Comparison of ENCODE assay signal across 9 mouse cellular contexts in the genomic region with DNA sequence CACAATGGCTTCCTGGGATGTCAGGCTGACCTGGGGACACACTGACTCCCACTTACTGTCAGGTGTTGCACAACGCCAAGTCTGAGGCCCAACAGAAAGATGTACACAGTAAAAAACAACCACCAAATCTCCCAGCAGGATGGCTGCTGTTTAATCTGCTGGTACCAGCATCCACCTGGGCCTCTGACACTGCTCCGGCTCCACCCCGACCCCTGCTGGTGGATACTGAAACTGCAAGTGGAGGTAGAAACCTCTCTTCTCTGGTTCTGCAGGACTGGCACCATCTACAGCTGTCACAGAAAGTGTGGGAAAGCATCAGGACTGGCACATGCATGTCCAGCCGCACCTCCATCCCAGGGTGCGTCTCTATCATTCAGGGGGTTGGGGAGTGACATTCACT. TPM values are rescaled to one million over a fixed set of nuclear protein-coding genes. Genes with fewer than 3 reads are reported as not detected.
DNase-seq lines count a peak whose midpoint lies in the region; ATAC-seq and TF ChIP-seq lines count a peak whose summit lies in the region.
"Had no signal": no experiment of that assay in that cellular context is flagged by ENCODE, and none has a peak within 500 bp of the region (broad histone marks: within the 10 kb centered on the region; RNA-seq: fewer than 3 reads in every experiment).

No protein-coding gene starts in this region.

- H3K36me3 ChIP-seq in forebrain, embryonic 14.5 days (ENCODE audit: control insufficient read depth, insufficient read depth, low read length), result no peaks in the 10 kb centered on the region; the same call in 1 of the 2 replicates
- peaks cover 15% of the 10 kb centered on the region for H3K36me3 ChIP-seq in hindbrain, embryonic 16.5 days (ENCODE audit: control insufficient read depth, insufficient read depth, low read length)
- H3K36me3 ChIP-seq in midbrain, embryonic 12.5 days, result no peaks in the 10 kb centered on the region

- no peak overlapping the region for H3K27ac ChIP-seq in forebrain, embryonic 14.5 days (ENCODE audit: low read depth, low read length)
- H3K27ac ChIP-seq in hindbrain, embryonic 16.5 days (ENCODE audit: low read depth, low read length), result no peak overlapping the region
- no peak overlapping the region; the same call in 1 of the 2 replicates for H3K27ac ChIP-seq in midbrain, embryonic 12.5 days (replicated peaks)
- H3K27ac ChIP-seq: limb, embryonic 13.5 days had no signal

- no peak overlapping the region for H3K4me3 ChIP-seq in forebrain, embryonic 14.5 days (ENCODE audit: low read depth, low read length)
- H3K4me3 ChIP-seq in hindbrain, embryonic 16.5 days (ENCODE audit: low read length), result no peak overlapping the region
- H3K4me3 ChIP-seq in midbrain, embryonic 12.5 days, result no peak overlapping the region
- H3K4me3 ChIP-seq: limb, embryonic 13.5 days had no signal

- peak; percentile 28 for ATAC-seq in Patski
- ATAC-seq in forebrain, embryonic 14.5 days, result peak; percentile 45
- ATAC-seq in hindbrain, embryonic 16.5 days, result peak; percentile 29; the same call in 1 of the 2 replicates
- ATAC-seq in midbrain, embryonic 12.5 days (ENCODE audit: low FRiP score, low read depth), result peak; percentile 44; the same call in 1 of the 2 replicates

- no peak overlapping the region for H3K9ac ChIP-seq in forebrain, embryonic 14.5 days (ENCODE audit: low read length)
- no peak overlapping the region for H3K9ac ChIP-seq in hindbrain, embryonic 16.5 days (ENCODE audit: low read depth, low read length)
- H3K9ac ChIP-seq in midbrain, embryonic 12.5 days (replicated peaks), result no peak overlapping the region
- H3K9ac ChIP-seq: limb, embryonic 13.5 days had no signal

- no peaks in the 10 kb centered on the region for H3K27me3 ChIP-seq in Patski
- H3K27me3 ChIP-seq in forebrain, embryonic 14.5 days (replicated peaks; ENCODE audit: control insufficient read depth, insufficient read depth, low read length), result no peaks in the 10 kb centered on the region
- H3K27me3 ChIP-seq in hindbrain, embryonic 16.5 days (replicated peaks; ENCODE audit: control insufficient read depth, insufficient read depth, low read length), result no peaks in the 10 kb centered on the region
- no peaks in the 10 kb centered on the region for H3K27me3 ChIP-seq in midbrain, embryonic 12.5 days
- H3K27me3 ChIP-seq: limb, embryonic 13.5 days had no signal

- no peak for DNase-seq in Patski (ENCODE audit: low read depth, low spot score)
- peak; percentile 69 for DNase-seq in c-Kit-positive CD71-positive TER-119-positive erythroid progenitor cells, embryonic 14.5 days (ENCODE audit: low spot score)
- DNase-seq in forebrain, embryonic 14.5 days (ENCODE audit: low spot score), result peak; percentile 72
- peak; percentile 60 to 89 for DNase-seq in left cerebral cortex, adult 8-10 months (ENCODE audit: low spot score in 2 of 2)
- DNase-seq in right cerebral cortex, postnatal 4 days, result peak; percentile 89
- DNase-seq in urinary bladder, postnatal 4 days (ENCODE audit: low spot score in 2 of 2), result peak; percentile 63 to 87

- CTCF ChIA-PET in Patski (lab: Charles Lee), result interaction anchor here (0.6 to 3.3 kb wide), 12 partner anchors 9 to 204 kb away, joined by 3 to 12 read pairs (median 3); partner anchors contain the start of gene Rrp1

- TF ChIP-seq CTCF in Patski (IDR thresholded peaks at IDR 0.05), result no peak

- H3K9me3 ChIP-seq in forebrain, embryonic 14.5 days (replicated peaks; ENCODE audit: control insufficient read depth, low read length), result no peaks in the 10 kb centered on the region
- no peaks in the 10 kb centered on the region for H3K9me3 ChIP-seq in hindbrain, embryonic 16.5 days (ENCODE audit: control insufficient read depth, low read length)
- no peaks in the 10 kb centered on the region for H3K9me3 ChIP-seq in midbrain, embryonic 12.5 days
- H3K9me3 ChIP-seq: limb, embryonic 13.5 days had no signal

- POLR2A ChIA-PET in Patski (lab: Charles Lee), result interaction anchor here (1.0 kb wide), 1 partner anchor 12 kb away, joined by 3 read pairs; no protein-coding TSS in a partner anchor

- WGBS in forebrain, embryonic 14.5 days, result 10% methylated on average over 5 of the region's 5 CpGs
- WGBS in hindbrain, embryonic 16.5 days, result 14% methylated on average over 5 of the region's 5 CpGs
- 17% methylated on average over 5 of the region's 5 CpGs for WGBS in midbrain, embryonic 12.5 days

- H3K4me2 ChIP-seq in forebrain, embryonic 14.5 days (ENCODE audit: low read length), result no peak overlapping the region
- H3K4me2 ChIP-seq in hindbrain, embryonic 16.5 days (ENCODE audit: low read length), result no peak overlapping the region
- H3K4me2 ChIP-seq in midbrain, embryonic 12.5 days (replicated peaks), result no peak overlapping the region
- H3K4me2 ChIP-seq: limb, embryonic 13.5 days had no signal

- no peaks in the 10 kb centered on the region for H3K4me1 ChIP-seq in forebrain, embryonic 14.5 days (ENCODE audit: control insufficient read depth, insufficient read depth, low read length)
- no peaks in the 10 kb centered on the region for H3K4me1 ChIP-seq in hindbrain, embryonic 16.5 days (ENCODE audit: control insufficient read depth, insufficient read depth, low read depth, low read length)
- no peaks in the 10 kb centered on the region for H3K4me1 ChIP-seq in midbrain, embryonic 12.5 days
- H3K4me1 ChIP-seq: limb, embryonic 13.5 days had no signal

- in situ Hi-C loops in Patski (cut with MboI; ENCODE audit: low pct_unique_long_range_greater_than_20kb), result no loop called here

RNA-seq across cellular contexts. Expression of gene Cstb, which starts 12.6 kb away (rescaled TPM):
- polyA plus RNA-seq in Patski (2021), result 418 TPM
- polyA plus RNA-seq in forebrain, embryonic 14.5 days (2014; fragmentation: Nextera tagmentation; extraction: Ambion mirVana), result 119 and 142 TPM in 2 replicates
- 86.1 and 102 TPM in 2 replicates for polyA plus RNA-seq in hindbrain, embryonic 16.5 days (2015; fragmentation: Nextera tagmentation; extraction: Ambion mirVana)
- 10 to 100 TPM; 36.8 to 51.7 (median 40.6) TPM for total RNA-seq in left cerebral cortex, adult 8-10 months (2022)
- polyA plus RNA-seq in midbrain, embryonic 12.5 days (2016; fragmentation: Nextera tagmentation; extraction: Ambion mirVana), result 112 and 114 TPM in 2 replicates

RNA-seq across cellular contexts. Expression of gene Rrp1, which starts 25.3 kb away (rescaled TPM):
- 297 TPM for polyA plus RNA-seq in Patski (2021)
- 251 and 315 TPM in 2 replicates for polyA plus RNA-seq in forebrain, embryonic 14.5 days (2014; fragmentation: Nextera tagmentation; extraction: Ambion mirVana)
- 422 and 440 TPM in 2 replicates for polyA plus RNA-seq in hindbrain, embryonic 16.5 days (2015; fragmentation: Nextera tagmentation; extraction: Ambion mirVana)
- 100 to 1,000 TPM; 348 to 374 (median 360) TPM for total RNA-seq in left cerebral cortex, adult 8-10 months (2022)
- 320 and 330 TPM in 2 replicates for polyA plus RNA-seq in midbrain, embryonic 12.5 days (2016; fragmentation: Nextera tagmentation; extraction: Ambion mirVana)

RNA-seq across cellular contexts. Expression of gene Pdxk, which starts 26.7 kb away (rescaled TPM):
- 24.8 TPM for polyA plus RNA-seq in Patski (2021)
- 8.1 and 9.2 TPM in 2 replicates for polyA plus RNA-seq in forebrain, embryonic 14.5 days (2014; fragmentation: Nextera tagmentation; extraction: Ambion mirVana)
- polyA plus RNA-seq in hindbrain, embryonic 16.5 days (2015; fragmentation: Nextera tagmentation; extraction: Ambion mirVana), result 52.5 and 59.5 TPM in 2 replicates
- 100 to 1,000 TPM; 131 to 143 (median 137) TPM for total RNA-seq in left cerebral cortex, adult 8-10 months (2022)
- 10.0 and 10.9 TPM in 2 replicates for polyA plus RNA-seq in midbrain, embryonic 12.5 days (2016; fragmentation: Nextera tagmentation; extraction: Ambion mirVana)
